Mouse (Mus musculus): ENCODE results near the gene Ankrd44. TPM values are rescaled to one million over a fixed set of nuclear protein-coding genes. Genes with fewer than 3 reads are reported as not detected.

Ankrd44 gene
- total RNA-seq, 4 experiments from 2014 or later, result 11.6 to 30.3 (median 23.4) TPM

DNA sequence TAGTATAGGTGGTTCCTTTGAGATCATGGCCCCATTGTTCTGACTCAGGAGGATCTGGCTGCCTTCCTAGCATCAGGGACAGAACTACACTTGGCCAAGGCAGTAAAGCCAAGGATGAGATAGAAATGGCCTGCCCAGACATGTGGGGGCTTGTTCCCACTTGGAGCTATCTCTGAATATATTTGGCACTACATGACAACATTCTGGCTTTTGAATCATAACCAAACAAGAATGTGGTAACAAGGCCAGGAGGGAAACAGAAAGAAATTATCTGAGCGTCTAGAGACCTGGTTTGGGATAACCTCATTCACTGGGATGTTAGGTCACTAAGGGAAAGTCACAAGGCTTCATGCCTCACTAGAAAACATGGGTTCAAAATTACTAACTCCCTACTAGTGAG, 81.8 kb downstream of the Ankrd44 start:
- DNase-seq, result no peak

DNA sequence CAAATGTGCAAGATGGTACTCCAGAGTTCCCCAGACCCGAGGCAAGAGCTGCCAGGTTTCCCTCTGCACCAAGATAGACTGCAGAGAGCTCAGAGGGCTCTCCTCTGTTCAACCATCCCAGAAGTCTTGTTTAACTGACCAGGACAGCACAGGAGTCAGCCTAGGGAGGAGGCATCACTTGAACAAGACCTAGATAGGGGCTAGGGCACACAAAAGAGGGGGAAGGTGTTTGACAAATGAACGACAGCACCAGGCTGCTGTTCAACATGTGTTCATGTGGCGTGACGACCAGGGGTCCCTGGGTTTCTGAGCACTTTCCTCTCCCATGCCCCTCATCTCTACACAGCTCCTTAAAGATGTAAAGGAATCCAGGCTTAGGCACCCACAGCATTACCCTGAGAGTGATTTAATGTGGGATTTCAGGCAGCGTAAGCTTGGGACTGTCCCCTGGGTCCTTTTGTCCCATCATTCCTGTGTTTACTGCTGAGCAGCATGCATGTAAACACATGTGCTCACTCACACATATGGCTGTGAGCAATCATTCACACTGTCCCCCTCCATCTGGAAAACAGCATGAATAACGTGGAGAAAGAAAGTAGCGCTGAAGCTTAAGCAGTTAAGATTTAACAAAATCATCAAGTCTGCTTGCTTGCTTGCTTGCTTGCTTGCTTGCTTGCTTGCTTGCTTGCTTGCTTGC, 83.3 kb downstream of the Ankrd44 start:
- DNase-seq, result no peak

DNA sequence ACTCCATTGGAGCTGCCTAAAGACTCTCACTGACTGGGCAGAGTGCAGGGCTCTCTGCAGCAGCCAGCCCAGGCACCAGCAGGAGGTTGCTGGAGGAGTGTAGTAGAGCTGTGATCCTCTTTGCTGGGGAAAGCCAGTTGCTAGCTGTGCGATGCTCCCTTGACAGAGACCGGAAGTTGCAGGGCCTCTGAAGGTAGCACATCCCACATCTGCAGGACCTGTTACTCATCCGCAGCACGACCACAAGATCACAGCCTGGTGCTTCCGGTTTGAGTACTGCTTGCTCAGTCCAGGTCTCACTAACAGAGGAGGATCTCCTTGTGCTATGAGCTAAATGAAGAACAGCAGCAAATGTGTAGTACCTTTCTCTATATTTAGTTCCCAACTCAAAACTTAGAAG, 84.4 kb downstream of the Ankrd44 start:
- DNase-seq, result no peak

DNA sequence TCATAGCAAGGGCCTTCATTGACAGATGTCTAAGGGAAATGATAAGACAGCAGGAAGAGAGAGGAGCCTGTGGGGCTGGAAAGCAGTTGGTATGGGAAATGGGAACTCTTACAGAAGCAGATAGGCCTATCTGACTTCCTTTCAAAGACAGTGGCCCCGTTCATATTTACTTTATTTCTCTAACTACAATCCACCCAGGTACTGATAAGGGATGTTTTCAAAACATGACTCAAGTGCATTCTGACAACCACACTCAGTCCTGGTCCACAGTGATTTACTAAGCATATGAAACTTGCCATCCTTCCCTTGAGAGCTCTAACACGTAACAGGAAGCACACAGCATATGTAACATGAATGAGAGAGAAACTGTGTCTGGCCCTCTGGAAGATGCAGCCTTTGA, 86.1 kb downstream of the Ankrd44 start:
- no peak for DNase-seq

- DNase-seq, result no peak
Measured at GRCm38 (mm10) chr1:54838486-54838805, 87.7 kb downstream of the Ankrd44 start.

- DNase-seq, result no peak
Measured at GRCm38 (mm10) chr1:54837721-54838485, 88.3 kb downstream of the Ankrd44 start.

GRCm38 (mm10) chr1:54835661-54836205, 90.5 kb downstream of the Ankrd44 start:
- no peak for DNase-seq

DNA sequence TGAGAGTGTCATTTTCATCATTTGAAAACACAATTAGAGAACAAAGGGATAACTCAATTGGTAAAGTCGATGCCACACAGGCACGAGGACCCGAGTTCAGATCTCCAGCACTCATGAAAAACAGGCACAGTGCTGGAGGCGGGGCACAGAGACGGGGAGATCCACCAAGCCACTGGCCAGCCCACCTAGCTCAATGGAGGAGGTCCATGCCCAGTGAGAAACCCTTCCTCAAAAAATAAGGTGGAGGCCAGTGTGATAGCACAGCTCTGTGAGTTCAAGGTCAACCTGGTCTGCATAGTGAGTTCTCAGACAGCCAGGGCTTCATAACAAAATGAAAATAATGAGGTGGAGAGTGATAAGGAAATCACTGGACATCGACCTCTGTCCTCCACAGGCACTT, 93.0 kb downstream of the Ankrd44 start:
- no peak for DNase-seq

DNA sequence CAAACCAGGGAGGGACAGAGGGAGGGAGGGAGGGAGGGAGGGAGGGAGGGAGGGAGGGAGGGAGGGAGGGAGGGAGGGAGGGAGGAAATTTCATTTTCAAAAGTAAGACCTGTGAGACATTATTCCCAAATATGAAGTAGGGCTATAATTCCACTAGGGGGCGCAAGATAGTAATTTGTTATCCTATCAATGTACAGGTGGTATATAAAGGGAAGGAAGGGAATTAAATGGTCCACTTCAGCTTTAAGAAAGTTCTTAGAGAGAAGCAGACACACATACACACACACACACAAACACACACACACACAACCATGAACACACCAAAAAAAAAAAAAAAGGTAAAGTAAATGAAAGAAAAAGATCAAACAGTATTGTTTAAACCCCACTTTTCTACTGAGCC, 93.4 kb downstream of the Ankrd44 start:
- DNase-seq, result no peak

GRCm38 (mm10) chr1:54830223-54830622, 96.0 kb downstream of the Ankrd44 start:
- DNase-seq, result no peak

DNA sequence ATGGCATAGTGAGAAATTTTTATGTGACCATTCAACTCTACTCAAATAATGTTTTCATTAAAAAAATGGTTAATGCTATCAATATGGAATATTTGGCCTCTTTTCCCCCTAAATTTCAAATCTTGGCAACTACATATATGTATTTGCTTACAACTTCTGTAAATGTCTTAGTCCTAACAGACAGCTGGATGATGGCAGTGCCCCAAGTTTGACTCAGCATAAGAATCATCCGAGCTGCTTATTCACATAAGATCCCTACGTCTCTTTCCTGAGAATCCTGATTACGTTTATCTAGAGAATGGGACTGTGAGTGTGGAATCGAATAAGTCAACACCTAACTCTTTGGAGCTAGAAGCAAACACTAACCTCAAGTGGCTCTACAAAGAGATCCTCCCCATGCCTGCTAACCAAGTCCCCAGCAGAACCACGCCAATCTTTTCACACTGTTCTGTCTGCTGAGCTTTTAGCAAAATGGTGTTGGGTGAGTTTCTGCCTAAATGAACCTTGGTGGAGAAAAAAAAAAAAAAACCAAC, 96.4 kb downstream of the Ankrd44 start:
- DNase-seq, result no peak

- DNase-seq, result no peak
Measured at GRCm38 (mm10) chr1:54827827-54828226, 98.4 kb downstream of the Ankrd44 start.

DNA sequence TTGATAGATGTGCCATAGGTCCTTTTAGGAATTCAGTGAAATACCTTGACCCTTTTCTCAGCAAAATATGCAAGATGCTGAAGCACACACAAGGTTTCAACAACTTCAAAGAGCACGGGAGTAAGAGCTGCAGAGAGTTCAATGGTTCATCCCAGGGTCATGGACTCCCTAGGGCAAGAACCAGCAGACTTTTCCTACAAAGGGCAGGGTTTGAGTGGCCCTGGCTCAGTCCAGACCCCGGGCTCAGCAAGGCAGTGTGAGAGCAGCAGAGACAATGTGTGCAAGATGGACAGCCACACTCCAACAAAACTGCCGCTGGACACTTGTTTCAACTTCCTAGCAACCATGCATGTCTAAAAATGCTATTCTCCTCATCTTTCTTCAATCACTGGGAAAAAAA, 98.8 kb downstream of the Ankrd44 start:
- DNase-seq, result no peak

DNA sequence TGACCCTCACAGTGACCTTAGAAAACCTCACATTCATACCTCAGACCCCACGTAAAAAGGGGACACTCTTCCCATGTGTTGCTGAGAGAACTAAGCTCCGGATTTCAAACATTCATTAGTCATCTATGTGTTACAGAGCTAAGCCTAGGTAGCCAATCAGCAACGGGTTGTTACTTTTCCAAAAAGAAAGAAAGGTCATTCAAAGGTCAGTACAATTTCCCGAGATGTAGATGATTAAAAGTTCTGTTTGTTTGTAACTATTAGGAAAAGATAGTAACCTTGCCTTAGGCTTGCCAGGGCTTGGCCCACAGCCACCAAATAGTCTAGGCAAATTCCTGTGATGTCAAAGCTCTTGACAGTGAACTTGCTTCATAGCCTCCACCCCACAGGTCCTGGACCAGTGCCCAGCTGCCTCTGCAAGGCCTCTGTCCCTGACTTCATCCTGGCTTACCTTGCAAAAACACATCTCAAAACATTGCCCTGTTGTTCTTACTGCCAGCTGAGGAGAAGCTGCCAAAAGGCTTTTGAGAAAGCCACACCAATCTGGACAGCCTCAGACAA, 99.7 kb downstream of the Ankrd44 start:
- peak; percentile 93 for DNase-seq

- no peak for DNase-seq
Measured at GRCm38 (mm10) chr1:54825718-54826425, 100.3 kb downstream of the Ankrd44 start.

DNA sequence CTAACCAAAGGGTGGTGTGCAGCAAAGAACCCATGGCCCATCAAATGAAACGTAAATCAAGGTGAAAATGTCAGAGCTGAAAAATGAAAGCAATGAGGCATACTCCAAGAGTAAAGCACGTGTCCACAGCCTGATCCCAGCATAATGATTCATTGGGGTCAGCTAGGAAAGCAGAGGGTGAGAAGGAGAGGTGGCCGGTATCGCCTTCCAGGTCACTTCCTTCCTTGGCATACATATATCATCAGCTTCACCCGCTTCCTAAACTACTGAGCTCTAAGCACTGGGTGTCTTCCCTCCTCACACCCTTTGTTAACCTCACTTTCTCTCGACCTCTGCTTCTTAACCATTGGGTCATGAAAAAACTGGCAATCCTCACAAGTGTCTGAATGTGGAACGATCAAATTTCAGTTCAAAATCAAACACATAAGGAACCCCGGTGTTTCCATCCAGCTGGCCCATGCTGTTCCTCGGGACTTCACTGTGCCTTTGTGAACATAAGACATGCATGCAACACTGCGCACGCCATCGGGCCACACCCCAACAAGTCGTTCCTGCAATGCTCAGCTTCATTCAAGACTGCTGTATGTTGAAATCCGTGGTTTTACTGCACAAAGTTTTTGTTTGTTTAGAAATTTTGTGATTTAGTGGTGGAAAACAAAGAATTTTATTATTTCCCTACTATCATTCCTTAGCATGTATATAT, 101.9 kb downstream of the Ankrd44 start:
- DNase-seq, result no peak

DNA sequence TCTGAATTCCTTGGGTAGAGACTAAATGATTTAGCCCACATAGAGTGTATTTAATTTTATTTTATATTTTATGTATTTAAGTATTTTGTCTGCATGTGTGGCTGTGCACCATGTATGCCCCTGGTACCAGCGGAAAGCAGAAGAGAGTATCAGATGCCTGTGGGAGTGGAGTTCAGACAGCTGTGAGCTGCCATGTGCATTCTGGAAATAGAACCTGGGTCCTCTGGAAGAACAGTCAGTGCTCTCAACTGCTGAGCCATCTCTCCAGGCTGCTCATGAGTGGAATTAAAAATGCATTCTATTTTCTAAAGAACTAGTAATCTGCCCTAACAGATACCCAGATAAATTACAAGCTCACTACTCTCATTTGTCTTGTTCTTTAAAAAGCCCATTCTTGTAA, 104.4 kb downstream of the Ankrd44 start:
- no peak for DNase-seq

DNA sequence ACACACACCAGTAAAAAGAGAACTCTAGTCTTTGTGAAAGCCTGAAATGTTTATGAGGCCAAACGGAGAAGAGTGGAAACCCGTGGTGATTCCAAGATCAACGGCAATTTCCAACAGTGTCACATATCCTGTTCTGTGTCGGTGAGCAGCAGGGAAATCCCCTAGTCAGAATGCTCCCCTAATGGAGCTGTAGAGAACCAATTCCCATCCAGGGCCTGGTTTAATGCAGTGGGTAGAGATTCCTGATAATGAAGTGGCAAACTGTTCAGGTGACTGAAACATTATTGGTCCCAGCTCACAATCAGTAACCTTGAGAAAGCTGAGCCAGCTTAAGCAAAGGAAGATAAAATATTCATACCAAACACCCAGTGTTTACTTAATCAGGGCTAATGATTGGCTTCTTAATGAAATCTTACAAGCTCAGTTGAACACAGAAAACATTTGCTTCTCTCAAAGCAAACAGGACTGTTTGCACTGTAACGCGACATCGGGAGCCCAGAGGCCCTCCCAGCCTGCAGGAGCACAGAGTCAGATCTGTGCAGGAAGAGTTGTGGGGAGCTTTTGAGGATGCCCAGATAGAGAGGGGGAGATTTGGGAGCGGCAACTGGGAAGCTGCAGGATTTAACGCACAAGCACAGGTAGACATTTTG, 110.9 kb downstream of the Ankrd44 start:
- no peak for DNase-seq

DNA sequence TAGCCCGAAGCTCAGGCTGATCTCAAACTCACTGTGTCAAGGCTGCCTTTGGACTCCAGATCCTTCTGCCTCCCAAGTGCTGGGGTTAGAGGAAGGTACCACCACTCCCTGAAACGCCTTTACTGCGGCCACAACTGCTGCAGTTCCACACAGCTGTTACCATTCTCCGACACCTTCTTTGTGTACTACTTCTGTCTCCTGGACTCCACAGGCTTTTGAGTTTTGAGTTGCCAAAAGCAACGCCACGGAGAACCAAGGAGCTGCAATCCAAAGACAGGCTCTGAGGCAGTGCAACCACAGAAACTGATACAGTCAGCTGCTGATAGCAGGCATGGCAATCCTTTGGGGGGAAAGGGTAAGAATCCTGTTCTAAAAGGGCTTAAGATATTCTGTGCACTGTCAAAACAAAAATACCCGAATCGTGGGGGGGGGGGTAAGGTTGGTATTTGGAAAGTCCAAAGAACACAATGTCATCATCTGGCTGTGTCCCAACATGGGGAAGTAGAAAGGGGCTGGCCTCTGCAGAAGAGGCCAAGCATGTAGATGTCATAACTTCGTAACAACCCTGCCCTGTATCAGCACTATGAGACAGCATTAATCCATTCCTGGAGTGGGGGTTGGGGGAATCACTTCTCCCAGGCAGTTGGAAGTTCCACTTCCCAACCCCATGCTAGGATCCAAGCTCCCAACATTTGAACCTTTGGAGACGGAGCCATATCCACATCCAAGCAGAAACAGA, 116.2 kb downstream of the Ankrd44 start:
- no peak for DNase-seq

DNA sequence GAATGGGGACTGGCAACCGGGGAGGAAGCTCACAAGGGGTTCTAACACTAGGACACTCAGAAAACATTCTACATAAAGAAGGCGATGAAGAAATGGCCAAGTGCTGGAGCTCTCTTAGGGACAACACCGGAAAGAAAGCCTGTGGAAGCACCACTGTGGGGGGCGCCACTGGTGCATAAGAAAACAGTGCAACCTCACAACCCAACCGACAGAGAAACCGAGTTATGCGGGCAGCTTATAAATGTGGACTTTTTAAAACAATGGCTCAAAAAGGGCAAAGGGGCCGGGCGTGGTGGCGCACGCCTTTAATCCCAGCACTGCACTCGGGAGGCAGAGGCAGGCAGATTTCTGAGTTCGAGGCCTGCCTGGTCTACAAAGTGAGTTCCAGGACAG, 117.1 kb downstream of the Ankrd44 start:
- DNase-seq, result no peak
